Mouse (Mus musculus): ENCODE results near the gene Alkbh3.

Alkbh3 gene

DNA sequence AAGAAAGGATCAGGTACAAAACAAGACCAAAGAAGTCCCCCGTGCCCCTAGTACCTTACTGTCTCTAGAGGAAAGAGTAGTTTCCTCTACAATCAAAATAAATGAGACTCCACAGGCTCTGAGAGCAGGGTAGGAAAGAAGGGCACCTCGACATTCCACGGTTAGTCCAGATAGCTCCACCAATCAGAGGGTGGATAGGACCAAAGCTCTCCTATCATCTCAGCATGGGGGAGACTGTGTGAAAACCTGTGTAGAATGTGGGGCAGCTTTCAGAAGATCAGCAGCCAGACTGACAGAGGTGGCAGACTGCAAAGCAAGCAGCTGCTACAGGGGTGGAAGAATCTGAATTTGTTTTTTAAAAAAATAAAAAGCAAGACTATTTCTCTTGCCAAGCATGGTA is 17.8 kb downstream of the Alkbh3 start:
- DNase-seq (ENCODE audit: low spot score): no peak

DNA sequence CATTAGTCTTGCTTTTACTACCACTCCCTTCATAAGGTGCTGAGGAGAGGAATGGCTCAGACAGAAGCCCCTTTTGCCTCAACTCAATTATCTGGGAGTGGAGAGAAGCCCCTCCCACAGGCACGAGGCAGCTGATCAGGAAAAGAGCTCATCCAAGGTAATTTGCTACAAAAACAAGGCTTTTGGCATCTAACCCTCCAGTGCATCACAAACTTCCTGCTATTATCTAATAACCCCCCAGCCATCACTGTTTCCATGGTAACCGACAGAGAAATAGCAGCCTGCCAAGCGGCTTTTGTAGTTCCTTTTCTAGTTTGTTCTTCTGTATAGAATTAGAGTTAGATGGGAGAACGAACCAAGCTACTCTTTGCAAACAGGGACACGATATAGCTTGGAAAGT is 18.3 kb downstream of the Alkbh3 start:
- DNase-seq (ENCODE audit: low spot score): no peak

DNA sequence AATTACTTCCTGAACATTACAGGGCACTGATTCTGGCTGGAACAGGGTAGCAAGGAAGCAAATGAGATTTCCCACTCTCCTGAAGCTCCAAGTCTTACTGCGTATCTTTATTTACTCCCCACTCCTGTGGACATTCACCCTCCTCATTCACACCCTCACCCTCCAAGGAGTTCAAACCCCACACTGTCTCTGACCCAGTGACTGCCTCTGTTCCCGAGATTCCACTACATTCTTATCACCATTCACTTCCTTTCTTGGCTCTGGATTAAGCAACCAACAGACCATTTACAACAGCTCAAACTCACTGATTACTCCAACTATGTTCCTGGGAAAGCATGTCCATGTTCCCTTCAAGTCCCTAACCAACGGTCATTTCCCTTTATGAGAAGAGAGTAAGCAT is 19.3 kb downstream of the Alkbh3 start:
- no peak for DNase-seq (ENCODE audit: low spot score)

DNA sequence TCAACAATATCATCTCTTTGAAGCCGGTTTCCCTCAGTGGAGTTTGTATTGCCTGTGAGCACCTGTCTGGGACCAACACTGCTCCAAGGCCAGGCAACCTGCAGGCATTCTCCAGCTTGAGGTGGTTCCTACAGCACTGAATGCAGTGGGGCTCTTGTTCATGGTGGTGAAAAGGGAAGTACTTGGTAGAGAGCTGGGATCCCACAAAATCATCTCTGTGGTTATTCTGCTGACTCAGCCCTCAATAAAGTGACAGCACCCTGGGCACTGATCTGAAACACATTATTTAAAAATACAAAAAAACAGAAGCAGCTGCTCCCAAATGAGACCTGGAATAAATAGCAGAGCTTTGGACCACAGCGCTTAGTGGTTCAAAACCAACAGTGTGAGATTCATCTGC is 22.2 kb downstream of the Alkbh3 start:
- no peak for DNase-seq (ENCODE audit: low spot score)

DNA sequence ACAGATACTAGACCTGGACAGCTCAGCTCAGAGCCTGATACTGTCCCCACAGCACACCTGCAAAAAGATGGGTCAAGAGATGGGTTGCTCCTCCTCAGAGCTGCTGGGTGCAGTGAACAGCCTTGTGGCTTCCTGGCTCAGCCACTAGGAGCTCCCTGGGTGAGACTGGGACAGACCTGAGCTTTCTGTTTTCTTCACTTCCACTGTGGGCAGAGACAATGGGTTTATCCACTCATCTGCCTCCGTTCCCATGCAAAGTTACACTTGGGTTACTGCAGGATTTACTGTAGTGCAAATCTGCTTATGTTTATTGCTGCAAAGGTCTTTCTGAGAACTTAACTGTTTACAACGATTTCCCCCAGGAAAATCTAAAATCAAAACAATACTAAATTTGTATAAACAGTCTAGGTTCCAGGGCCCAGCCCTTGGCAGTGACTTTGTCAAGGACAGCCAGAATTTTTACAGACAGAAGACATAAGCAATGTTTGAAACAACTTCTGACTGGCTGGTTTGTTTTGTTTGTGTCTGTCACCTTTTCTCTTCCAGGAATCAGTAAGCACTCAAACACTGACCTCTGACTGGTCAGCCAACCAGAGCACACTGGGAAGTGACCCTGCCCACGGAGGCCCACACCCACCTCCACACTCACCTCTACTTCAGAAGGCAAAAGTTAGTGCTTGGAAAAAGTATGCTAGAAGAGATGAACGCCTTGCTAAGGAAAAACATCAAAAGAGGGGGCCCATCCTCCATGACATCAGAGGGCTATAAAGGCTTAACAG is 28.0 kb downstream of the Alkbh3 start:
- no peak for DNase-seq (ENCODE audit: low spot score)

DNA sequence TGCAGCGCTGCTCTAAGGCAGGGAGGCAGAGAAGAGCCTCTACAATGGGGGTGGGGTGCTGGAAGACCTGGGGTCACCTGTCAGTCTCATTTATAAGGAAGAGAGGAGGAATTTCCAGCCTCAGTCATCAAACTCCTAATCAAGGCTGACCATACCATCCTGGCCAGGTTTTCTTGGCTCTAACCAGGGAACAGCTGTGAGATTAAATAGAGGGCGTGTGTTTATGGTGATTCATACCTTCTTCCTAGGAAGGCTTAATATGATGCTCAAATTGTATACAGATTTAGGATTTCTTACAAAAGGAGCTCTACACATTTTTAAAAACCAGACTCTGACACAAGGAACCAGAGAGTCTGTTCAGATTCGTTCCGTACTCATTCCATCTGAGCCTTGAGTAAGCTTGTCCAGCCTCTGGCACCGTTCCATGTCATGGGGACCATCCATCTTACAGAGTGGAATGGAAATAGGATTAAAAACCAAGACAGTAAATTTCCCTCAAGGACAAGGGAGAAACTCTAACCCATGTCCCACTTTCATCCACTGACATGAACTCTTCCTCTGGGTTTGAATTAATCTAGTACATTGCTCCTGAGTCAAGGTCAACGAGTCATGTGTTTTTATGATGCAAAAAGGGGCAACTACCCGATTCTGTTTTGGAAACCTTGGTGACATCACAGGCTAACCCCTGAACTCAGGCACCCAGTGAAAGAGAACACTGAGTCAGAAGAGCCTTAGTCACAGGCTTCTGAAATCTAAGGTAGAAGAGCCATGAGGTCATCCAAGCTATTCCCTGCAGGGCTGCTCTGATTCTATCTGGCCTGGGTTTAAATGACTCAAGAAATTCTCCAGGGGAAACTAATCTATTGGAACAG is 31.1 kb downstream of the Alkbh3 start:
- no peak for DNase-seq (ENCODE audit: low spot score)

DNA sequence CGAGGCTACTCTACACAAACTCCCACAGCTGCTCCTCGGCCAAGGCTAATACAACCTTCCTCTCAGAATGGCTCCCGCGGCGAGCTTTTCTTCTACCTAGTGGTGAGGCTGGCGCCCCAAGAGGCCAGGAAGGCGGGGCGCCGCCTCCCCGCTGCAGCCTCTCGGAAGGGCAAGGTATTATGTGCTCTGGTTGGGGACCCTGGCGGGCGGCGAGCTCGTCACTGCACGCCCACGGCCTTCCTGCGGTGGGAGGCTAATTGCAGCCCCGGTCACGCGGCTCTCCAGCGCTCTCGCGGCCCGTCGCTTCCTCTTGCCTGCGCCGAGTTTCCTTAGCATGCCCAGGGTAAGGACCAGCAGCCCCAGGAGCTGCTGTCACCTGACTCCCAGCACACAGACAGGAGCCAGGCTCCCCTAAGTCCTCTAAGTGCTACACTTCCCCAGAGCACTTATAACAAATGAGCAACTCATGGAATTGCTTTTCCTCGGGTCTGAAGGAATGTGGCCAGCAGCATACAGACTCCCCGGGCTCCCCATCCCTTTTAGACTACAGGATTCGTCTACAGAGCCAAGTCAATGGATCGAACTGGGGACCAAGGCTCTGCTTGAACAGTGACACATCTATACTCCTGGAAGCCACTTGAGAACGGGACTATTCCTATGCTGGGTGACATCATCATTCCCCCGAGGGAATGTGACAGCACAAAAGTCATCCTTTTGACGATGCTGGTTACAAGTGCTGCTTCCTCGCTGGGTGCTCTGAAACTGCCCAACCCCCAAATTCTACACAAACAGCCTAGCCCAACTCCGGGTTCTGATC is 34.0 kb downstream of the Alkbh3 start:
- no peak for DNase-seq (ENCODE audit: low spot score)

DNA sequence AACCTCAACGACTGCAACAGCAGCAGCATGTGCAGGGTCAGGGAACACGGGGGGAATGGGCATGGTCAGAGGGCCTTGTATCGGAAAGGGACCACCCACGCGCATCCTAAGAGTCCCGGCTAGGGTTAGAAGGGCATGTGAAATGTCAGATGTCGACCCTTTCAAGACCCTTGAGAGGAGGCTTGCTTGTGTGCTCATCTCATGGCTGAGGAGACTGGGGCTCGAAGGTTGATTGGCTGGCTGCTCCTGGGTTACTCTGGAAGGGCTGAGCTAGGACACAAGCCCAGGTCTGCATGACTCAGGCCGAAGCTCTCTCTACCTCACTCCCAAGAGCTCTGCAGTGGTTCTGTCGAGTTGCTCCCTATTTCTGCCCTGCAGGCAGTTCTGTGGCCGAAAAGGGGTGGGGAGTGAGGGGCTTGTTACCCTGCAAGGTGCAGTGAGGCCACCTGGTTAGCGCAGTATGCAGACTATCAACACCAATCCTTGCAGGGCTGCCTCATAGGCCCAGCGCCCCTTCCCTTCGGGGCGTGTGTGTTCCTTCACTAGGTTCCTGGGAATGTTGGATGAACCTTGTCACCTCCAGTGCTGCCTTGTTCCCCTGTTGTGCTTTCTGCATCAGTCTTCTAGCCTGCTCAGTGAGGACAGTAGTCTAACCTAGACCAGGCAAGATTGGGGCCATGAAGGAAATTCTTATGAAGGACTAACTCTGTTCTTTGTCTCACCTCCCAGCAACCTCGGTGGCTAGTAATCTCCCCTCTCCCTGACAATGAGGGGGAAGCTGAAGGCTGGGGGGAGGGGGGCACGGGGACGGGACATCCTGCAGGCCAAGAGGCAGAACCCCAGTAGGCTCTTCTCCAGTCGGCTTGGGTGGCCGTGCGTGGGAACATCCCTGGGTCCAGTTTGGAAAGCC is 34.8 kb downstream of the Alkbh3 start:
- no peak for DNase-seq (ENCODE audit: low spot score)

DNA sequence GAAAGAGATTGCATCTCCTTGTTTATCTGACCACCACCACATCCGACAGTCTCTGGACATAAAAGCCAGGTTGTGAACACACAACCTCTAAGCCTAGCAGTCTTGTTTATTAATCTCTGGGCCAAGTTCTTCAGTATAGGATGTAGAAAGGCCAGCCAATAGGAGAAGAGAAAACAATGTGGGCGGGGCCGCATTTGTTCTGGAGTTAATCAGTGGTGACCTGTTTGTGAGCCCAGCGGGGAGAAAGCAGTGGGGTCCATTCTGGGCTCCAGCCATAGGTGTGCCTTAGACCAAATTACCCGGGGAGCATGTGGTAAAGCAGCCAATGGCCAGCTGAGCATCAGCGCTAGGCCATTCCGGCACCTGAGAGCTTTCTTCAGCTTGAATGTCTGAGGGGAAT is 35.6 kb downstream of the Alkbh3 start:
- no peak for DNase-seq (ENCODE audit: low spot score)

DNA sequence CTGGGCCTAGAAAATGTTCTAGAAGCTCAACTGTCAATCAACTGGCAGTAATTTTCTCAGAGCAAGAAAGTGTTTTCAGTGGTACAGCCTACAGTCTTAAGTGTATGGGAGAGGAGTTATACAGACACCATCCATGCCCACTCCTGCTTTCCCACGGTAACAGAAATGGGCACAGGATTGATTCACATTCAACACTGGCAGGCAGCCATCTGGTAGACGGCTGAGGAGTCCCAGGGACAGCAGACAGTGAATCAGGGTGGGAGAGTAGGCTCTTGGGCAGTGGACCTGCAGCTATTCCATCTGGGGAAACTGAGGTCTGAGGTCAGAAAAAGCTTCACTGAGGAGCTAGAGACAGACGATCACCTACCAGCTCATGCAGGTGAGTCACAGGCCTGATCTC is 39.0 kb downstream of the Alkbh3 start:
- no peak for DNase-seq (ENCODE audit: low spot score)

DNA sequence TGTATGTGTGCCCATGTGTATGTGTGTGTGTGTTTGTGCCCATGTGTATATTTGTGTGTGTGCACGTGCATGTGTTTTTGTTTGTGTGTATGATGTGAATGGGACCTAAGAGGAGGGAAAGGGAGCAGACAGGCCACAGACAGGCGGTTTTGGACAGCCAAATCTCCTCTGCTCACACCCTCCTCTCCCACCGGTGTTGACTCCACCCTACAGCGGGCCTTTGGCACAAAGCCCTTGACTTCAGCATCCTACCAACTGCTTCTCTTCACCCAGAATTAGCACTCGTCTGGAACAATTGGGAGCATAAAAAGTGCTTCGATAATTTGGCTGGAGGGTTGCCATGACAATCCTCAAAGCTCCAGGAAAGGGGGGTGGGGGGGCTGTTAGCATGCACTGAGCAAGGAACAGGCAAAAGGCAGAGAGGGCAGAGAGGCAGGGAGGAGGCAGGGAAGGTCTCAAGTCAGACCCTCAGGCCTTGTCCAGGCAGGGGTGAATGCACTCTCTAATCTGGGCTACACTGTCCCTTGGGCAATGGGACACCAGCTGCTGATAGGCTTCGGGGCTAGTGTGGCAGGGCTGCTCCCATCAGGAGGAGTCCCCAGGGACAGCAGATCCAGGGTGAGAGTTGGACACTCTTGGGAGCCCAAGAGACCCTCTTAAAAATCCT is 46.0 kb downstream of the Alkbh3 start:
- no peak for DNase-seq (ENCODE audit: low spot score)

DNA sequence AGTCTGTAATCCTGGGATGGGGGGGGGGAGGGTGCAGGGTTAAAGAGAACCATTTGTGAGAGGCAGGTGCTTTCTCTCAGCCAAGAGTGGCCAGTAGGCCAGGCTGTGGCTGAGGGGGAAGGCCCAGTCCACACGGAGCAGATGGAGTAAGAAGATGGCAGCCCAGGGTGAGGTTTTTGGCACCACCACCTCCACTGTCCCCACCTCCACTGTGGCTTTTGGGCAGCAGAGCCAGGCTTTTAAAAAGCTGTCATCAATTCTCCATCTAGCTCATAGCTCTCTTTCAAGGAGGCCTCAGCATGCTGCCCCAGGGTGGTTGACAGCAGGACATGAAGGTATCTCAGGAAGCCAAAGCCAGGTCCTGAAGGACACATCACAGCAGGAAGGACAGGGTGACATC is 46.8 kb downstream of the Alkbh3 start:
- no peak for DNase-seq (ENCODE audit: low spot score)

DNA sequence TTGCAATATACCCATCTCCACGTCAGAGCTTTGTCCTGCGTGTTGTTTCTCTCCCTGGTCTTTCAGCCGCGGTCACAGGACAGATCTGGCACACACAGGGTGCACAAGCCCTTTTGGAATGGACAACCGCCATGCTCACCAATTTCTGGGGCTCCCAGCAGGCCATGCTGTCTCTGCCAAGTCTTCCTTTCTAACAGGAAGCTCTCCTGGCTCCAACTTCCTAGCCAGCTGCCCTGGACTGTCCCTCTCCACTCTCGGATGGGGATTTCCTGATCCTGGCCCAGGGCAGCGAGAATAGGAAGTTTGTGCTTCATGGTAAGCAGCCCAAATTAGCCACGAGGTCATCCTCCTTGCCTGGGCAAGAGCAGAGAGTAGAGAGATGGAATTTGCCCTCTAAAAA is 48.9 kb downstream of the Alkbh3 start:
- DNase-seq (ENCODE audit: low spot score): no peak

DNA sequence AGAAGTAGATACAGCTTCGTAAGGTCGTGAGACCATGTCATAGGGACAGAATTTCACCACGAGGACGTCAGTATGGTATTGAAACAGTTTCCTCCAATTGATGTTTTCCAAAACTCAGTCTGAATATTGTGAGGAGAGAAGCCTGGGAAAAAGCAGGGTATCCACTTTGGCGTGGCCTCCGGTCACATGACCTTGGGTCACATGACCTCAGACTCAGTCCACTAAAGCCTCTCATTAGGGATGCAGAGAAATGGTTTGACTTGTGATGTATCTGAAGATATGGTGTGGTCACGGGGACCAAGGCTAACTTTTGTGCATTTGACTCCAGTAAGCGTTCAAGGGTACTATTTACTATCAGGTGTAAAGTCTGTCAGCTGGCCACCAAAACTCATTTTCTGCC is 51.3 kb downstream of the Alkbh3 start:
- no peak for DNase-seq (ENCODE audit: low spot score)

DNA sequence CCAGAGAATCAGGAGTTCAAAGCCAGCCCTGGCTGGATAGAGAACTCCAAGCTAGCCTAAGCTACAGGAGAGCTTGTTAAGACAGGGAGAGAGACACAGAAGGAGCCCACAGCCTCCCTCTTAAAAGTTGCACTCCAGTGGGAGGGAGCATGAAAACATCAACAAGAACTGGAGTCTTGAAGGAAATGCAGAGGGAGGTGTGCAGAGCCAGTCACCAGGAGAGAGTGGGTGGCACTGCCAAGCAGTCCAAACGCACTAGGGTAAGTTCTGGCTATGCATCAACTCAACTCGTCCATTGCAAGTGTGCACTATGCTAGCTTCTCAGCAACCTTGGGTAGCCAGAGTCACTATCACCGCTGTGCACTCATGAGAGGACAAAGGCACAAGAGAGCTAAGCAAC is 52.4 kb downstream of the Alkbh3 start:
- DNase-seq (ENCODE audit: low spot score): no peak

DNA sequence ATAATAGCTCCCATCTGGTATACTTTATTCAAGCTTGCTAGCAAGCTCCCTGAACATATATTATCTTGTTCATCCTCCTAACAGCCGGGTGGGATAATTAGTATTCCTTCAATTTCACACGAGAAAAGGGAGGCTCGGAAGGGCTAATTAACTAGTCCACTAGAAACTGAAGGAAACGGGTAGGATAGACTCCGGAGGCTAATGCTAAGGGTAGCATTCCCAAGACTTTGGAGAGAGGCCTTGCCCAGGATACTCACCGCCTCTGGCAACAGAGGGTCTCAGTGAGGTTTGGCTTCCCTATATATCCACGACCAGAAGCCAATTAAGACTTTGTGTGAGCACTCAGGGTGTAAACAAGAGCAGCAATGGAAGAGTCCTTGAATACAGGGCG is 52.8 kb downstream of the Alkbh3 start:
- DNase-seq (ENCODE audit: low spot score): no peak

DNA sequence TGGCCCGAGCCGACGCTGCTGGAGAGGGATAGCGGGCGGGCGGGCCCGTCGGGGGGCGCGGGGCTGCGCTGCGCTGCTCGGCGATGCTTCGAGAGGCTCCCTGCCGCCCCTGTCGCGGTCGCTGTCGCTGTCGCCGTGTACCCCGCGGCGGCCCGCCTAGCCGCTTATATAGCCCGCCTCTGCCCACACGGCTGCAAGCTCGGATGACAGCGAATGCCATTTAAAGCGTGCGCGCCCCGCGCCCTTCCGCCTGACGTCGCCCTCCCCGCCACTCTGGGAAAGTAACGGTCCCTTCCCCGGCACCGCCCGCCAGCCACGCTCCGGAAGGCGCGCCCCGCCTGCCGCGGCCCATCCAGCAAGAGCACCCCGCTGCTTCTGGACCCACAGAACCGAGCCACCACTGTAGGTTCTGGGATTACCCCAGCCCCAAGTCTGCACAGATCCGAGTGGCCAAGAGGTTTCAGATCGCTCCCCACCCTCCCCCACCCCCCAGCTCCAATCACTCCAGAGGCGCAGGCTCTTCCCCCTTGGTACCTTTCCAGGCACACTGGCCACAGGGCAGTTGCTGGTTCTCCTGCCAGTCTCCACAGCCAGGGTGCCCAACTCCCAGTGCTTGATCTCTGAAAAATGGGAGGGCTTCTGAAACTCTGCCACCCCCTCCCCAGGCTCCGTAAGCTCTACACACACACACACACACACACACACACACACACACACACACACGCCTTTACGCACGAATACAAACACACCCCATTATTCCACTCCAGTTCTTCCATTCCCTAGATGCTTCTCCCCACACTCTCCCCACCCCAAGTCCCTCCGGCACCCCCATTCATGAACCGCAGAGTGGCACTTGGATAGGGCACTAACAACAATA is 53.5 kb downstream of the Alkbh3 start, which contains the start of gene Gm13889:
TSS of gene Gm13889 (minus strand) at position 294 of the 877 bp plus-strand sequence.
- no peak for DNase-seq (ENCODE audit: low spot score)

DNA sequence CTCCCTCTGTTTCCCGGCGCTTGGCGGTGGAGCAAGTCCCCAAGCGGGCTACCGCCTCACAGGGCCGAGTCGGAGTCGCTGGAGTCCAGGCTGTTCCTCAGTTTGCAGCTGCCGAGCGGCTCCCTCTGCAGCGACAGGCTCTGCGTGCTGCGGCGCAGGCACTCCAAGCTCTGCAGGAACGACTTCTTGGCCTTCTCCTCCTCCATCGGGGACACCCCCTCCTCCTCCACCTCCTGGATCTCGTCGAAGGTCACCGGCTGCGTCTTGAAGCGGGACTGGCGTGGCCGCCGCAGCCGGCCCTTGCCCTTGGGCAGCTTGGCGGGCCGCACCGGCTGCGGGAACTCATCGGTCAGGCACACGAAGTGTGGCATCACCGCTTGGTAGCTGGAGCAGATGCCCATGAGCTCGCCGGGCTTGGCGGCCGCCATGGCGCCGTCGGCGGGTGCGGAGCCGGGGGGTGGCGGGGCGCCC is 54.2 kb downstream of the Alkbh3 start:
- no peak for DNase-seq (ENCODE audit: low spot score)

DNA sequence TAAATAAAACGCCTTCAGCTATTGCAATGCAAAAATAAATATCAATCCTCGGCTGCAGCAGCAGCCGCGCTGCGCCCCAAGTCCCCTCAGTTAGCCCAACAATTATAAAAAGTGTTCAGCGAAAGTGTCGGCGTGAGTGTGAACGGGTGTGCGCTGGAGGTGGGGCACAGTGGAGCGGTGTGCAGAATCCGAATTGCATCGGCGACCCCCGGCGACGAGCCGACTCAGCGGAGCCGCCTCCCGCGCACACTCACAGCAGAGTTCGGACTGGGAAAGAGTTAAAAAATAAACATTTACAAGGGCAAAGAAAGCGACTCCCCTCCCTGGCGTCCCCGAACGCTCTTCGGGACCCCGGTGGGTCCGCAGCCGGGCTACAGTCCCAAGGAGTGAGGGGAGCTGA is 54.7 kb downstream of the Alkbh3 start:
- no peak for DNase-seq (ENCODE audit: low spot score)

Data from urinary bladder, postnatal 10 days (tissue).